Mouse (Mus musculus): ENCODE data around the gene Ap1m1. TPM values are rescaled to one million over a fixed set of nuclear protein-coding genes. Genes with fewer than 3 reads are reported as not detected.

The Ap1m1 gene
- total and polyA plus RNA-seq, 3 experiments = 39.4 to 93.8 (median 49.8) TPM

- H3K9me3 ChIP-seq (replicated peaks) = no peaks in the 10 kb centered on the region
- ATAC-seq (ENCODE audit: extremely low read depth, insufficient number of reproducible peaks, low FRiP score, poor library complexity, severe bottlenecking) (no peak), DNase-seq (ENCODE audit: low spot score) (no peak)
- H3K4me1 ChIP-seq (ENCODE audit: insufficient read depth, low read depth, low read length) = peaks cover 15% of the 10 kb centered on the region
- no peaks in the 10 kb centered on the region for H3K36me3 ChIP-seq (replicated peaks)
- H3K27me3 ChIP-seq (ENCODE audit: insufficient read depth, low read length) = peaks cover 38% of the 10 kb centered on the region
- TF ChIP-seq POLR2AphosphoS5 (IDR thresholded peaks at IDR 0.05; ENCODE audit: insufficient replicate concordance, low read depth, low read length) (no peak), TAL1 (conservative IDR thresholded peaks at IDR 0.05; ENCODE audit: low read depth, low read length) (no peak), GATA1 (IDR thresholded peaks at IDR 0.05; ENCODE audit: borderline replicate concordance, low read length) (no peak), GATA2 (IDR thresholded peaks at IDR 0.05; ENCODE audit: borderline replicate concordance, low read depth, low read length) (no peak), CTCF (IDR thresholded peaks at IDR 0.05; ENCODE audit: low read depth, low read length) (no peak)
- H3K4me3 ChIP-seq (ENCODE audit: low read depth, low read length) = no peak overlapping the region
Measured at GRCm38 (mm10) chr8:72210710-72211109, 29.1 kb upstream of the Ap1m1 start.

- TF ChIP-seq GATA2 (IDR thresholded peaks at IDR 0.05; ENCODE audit: borderline replicate concordance, low read depth, low read length) = no peak
- TF ChIP-seq POLR2AphosphoS5 (IDR thresholded peaks at IDR 0.05; ENCODE audit: insufficient replicate concordance, low read depth, low read length) = no peak
- TF ChIP-seq TAL1 (conservative IDR thresholded peaks at IDR 0.05; ENCODE audit: low read depth, low read length) = no peak
- no peak for TF ChIP-seq GATA1 (IDR thresholded peaks at IDR 0.05; ENCODE audit: borderline replicate concordance, low read length)
- no peak for TF ChIP-seq CTCF (IDR thresholded peaks at IDR 0.05; ENCODE audit: low read depth, low read length)
- no peak for DNase-seq (ENCODE audit: low spot score)
- no peak for ATAC-seq (ENCODE audit: extremely low read depth, insufficient number of reproducible peaks, low FRiP score, poor library complexity, severe bottlenecking)
- no peaks in the 10 kb centered on the region for H3K9me3 ChIP-seq (replicated peaks)
- peaks cover 36% of the 10 kb centered on the region for H3K27me3 ChIP-seq (ENCODE audit: insufficient read depth, low read length)
- no peak overlapping the region for H3K4me3 ChIP-seq (ENCODE audit: low read depth, low read length)
- peaks cover 24% of the 10 kb centered on the region for H3K4me1 ChIP-seq (ENCODE audit: insufficient read depth, low read depth, low read length)
- no peaks in the 10 kb centered on the region for H3K36me3 ChIP-seq (replicated peaks)
Measured at GRCm38 (mm10) chr8:72211846-72212245, 28.0 kb upstream of the Ap1m1 start.

- H3K4me1 ChIP-seq (ENCODE audit: insufficient read depth, low read depth, low read length) = peaks cover 24% of the 10 kb centered on the region
- DNase-seq (ENCODE audit: low spot score) = no peak
- no peak within 1 kb of the TSS for H3K4me3 ChIP-seq (ENCODE audit: low read depth, low read length)
- TF ChIP-seq CTCF (IDR thresholded peaks at IDR 0.05; ENCODE audit: low read depth, low read length) (no peak), POLR2AphosphoS5 (IDR thresholded peaks at IDR 0.05; ENCODE audit: insufficient replicate concordance, low read depth, low read length) (no peak), GATA1 (IDR thresholded peaks at IDR 0.05; ENCODE audit: borderline replicate concordance, low read length) (no peak), GATA2 (IDR thresholded peaks at IDR 0.05; ENCODE audit: borderline replicate concordance, low read depth, low read length) (no peak), TAL1 (conservative IDR thresholded peaks at IDR 0.05; ENCODE audit: low read depth, low read length) (no peak)
- H3K9me3 ChIP-seq (replicated peaks) = no peaks in the 10 kb centered on the region
- H3K27me3 ChIP-seq (ENCODE audit: insufficient read depth, low read length) = peaks cover 30% of the 10 kb centered on the region
- no peak for ATAC-seq (ENCODE audit: extremely low read depth, insufficient number of reproducible peaks, low FRiP score, poor library complexity, severe bottlenecking)
- no peaks in the 10 kb centered on the region for H3K36me3 ChIP-seq (replicated peaks)
Measured at GRCm38 (mm10) chr8:72212751-72213150, 27.1 kb upstream of the Ap1m1 start, which contains the start of gene Cib3. Gene Cib3, minus strand, starts transcription at chr8:72212837.

GRCm38 (mm10) chr8:72213536-72213935, 26.3 kb upstream of the Ap1m1 start, which contains the start of gene Gm11034:
Gene Gm11034, minus strand, starts transcription at chr8:72213636.
- DNase-seq (ENCODE audit: low spot score) (no peak), ATAC-seq (ENCODE audit: extremely low read depth, insufficient number of reproducible peaks, low FRiP score, poor library complexity, severe bottlenecking) (no peak)
- Histone ChIP-seq H3K4me1 (ENCODE audit: insufficient read depth, low read depth, low read length) (peaks cover 29% of the 10 kb centered on the region), H3K9me3 (replicated peaks) (no peaks in the 10 kb centered on the region), H3K36me3 (replicated peaks) (no peaks in the 10 kb centered on the region), H3K27me3 (ENCODE audit: insufficient read depth, low read length) (peaks cover 30% of the 10 kb centered on the region), H3K4me3 (ENCODE audit: low read depth, low read length) (no peak within 1 kb of the TSS)
- TF ChIP-seq GATA2 (IDR thresholded peaks at IDR 0.05; ENCODE audit: borderline replicate concordance, low read depth, low read length) (no peak), CTCF (IDR thresholded peaks at IDR 0.05; ENCODE audit: low read depth, low read length) (no peak), GATA1 (IDR thresholded peaks at IDR 0.05; ENCODE audit: borderline replicate concordance, low read length) (no peak), POLR2AphosphoS5 (IDR thresholded peaks at IDR 0.05; ENCODE audit: insufficient replicate concordance, low read depth, low read length) (no peak), TAL1 (conservative IDR thresholded peaks at IDR 0.05; ENCODE audit: low read depth, low read length) (no peak)

- H3K36me3 ChIP-seq (replicated peaks) = no peaks in the 10 kb centered on the region
- peaks cover 33% of the 10 kb centered on the region for H3K4me1 ChIP-seq (ENCODE audit: insufficient read depth, low read depth, low read length)
- no peak overlapping the region for H3K4me3 ChIP-seq (ENCODE audit: low read depth, low read length)
- H3K9me3 ChIP-seq (replicated peaks) = no peaks in the 10 kb centered on the region
- DNase-seq (ENCODE audit: low spot score) (no peak), ATAC-seq (ENCODE audit: extremely low read depth, insufficient number of reproducible peaks, low FRiP score, poor library complexity, severe bottlenecking) (no peak)
- peaks cover 30% of the 10 kb centered on the region for H3K27me3 ChIP-seq (ENCODE audit: insufficient read depth, low read length)
- TF ChIP-seq CTCF (IDR thresholded peaks at IDR 0.05; ENCODE audit: low read depth, low read length) (peak; percentile 60), POLR2AphosphoS5 (IDR thresholded peaks at IDR 0.05; ENCODE audit: insufficient replicate concordance, low read depth, low read length) (no peak)
Measured at GRCm38 (mm10) chr8:72215060-72215459, 24.8 kb upstream of the Ap1m1 start.

GRCm38 (mm10) chr8:72215871-72216270, 23.9 kb upstream of the Ap1m1 start:
- ATAC-seq (ENCODE audit: extremely low read depth, insufficient number of reproducible peaks, low FRiP score, poor library complexity, severe bottlenecking) (no peak), DNase-seq (ENCODE audit: low spot score) (no peak)
- Histone ChIP-seq H3K4me3 (ENCODE audit: low read depth, low read length) (no peak overlapping the region), H3K9me3 (replicated peaks) (no peaks in the 10 kb centered on the region), H3K27me3 (ENCODE audit: insufficient read depth, low read length) (peaks cover 27% of the 10 kb centered on the region), H3K4me1 (ENCODE audit: insufficient read depth, low read depth, low read length) (peaks cover 40% of the 10 kb centered on the region), H3K36me3 (replicated peaks) (peaks cover 3% of the 10 kb centered on the region)
- TF ChIP-seq POLR2AphosphoS5 (IDR thresholded peaks at IDR 0.05; ENCODE audit: insufficient replicate concordance, low read depth, low read length) = no peak
- no peak for TF ChIP-seq GATA1 (IDR thresholded peaks at IDR 0.05; ENCODE audit: borderline replicate concordance, low read length)
- no peak for TF ChIP-seq CTCF (IDR thresholded peaks at IDR 0.05; ENCODE audit: low read depth, low read length)
- no peak for TF ChIP-seq TAL1 (conservative IDR thresholded peaks at IDR 0.05; ENCODE audit: low read depth, low read length)

Measured in G1E (cell line).